Mouse (Mus musculus): ENCODE measurements around the gene Trpm8. TPM values are rescaled to one million over a fixed set of nuclear protein-coding genes. Genes with fewer than 3 reads are reported as not detected.

The Trpm8 gene
- total and polyA plus RNA-seq, 2 experiments from 2014 or later: not detected

- Histone ChIP-seq H3K4me3 (ENCODE audit: low read depth, low read length) (no peak overlapping the region), H3K27me3 (ENCODE audit: control insufficient read depth, insufficient read depth, low read length) (no peaks in the 10 kb centered on the region), H3K9me3 (replicated peaks; ENCODE audit: control insufficient read depth, low read length) (no peaks in the 10 kb centered on the region), H3K36me3 (replicated peaks; ENCODE audit: control insufficient read depth, insufficient read depth, low read length) (no peaks in the 10 kb centered on the region), H3K4me1 (ENCODE audit: control insufficient read depth, insufficient read depth) (no peaks in the 10 kb centered on the region), H3K4me2 (ENCODE audit: low read depth, low read length) (no peak overlapping the region), H3K27ac (ENCODE audit: low read depth) (no peak overlapping the region), H3K9ac (replicated peaks; ENCODE audit: low read depth, low read length) (no peak overlapping the region)
- no peak for TF ChIP-seq CTCF (IDR thresholded peaks at IDR 0.05; ENCODE audit: low read depth)
- TF ChIP-seq EP300 (IDR thresholded peaks at IDR 0.05; ENCODE audit: low read depth): no peak
- DNase-seq (ENCODE audit: low spot score): no peak
- ATAC-seq (ENCODE audit: insufficient read depth, low read depth): no peak
- WGBS: 68% methylated on average over 4 of the region's 4 CpGs
These were observed 156.6 kb downstream of the Trpm8 start for GRCm38 (mm10) chr1:88434057-88434456.

DNA sequence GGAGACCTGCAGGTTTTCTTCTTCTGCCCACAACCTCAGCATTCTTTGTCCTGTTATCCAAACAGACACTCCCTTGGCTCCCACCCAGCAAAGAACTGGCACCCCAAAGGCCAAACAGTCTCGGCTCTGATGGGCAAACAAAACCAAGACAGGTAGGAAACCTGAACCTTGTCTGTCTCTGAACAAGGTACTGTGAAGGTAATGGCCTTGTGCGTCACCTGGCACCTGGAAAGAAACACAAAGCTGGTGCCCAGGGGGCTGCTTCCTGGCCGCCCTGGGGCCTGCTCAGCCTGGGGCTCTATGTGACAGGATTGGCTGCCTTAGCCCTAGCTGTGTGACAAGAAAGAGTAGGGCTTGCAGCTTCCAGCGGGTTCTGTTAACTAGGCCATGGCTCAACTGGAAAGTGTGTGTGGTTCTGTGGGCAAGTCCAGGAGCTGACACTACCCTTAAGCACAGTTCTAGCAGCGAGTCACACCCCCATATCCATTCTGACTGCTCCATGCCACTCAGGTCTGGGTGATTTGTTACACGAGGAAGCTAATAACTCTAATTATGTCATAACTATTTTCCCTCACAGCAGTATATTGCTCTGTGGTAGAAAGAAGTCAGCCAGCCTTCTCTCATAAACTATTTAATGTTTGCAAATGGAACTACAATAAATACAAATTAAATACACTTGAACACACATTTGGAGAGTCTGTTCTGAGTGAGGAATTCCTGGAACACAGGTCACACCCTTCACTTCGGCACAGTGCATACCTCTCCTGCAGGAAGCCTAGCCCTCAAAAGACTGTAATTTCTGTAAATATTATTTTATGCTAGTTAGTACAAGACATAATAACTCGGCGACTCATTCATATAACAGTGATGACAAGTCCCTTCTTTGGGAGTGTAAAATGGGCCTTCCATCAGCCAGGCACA is 160.0 kb downstream of the Trpm8 start:
- no peaks in the 10 kb centered on the region for H3K9me3 ChIP-seq (replicated peaks; ENCODE audit: control insufficient read depth, low read length)
- no peak overlapping the region for H3K4me3 ChIP-seq (ENCODE audit: low read depth, low read length)
- 68% methylated on average over 9 of the region's 9 CpGs for WGBS
- no peaks in the 10 kb centered on the region for H3K27me3 ChIP-seq (ENCODE audit: control insufficient read depth, insufficient read depth, low read length)
- no peaks in the 10 kb centered on the region for H3K4me1 ChIP-seq (ENCODE audit: control insufficient read depth, insufficient read depth)
- no peaks in the 10 kb centered on the region for H3K36me3 ChIP-seq (replicated peaks; ENCODE audit: control insufficient read depth, insufficient read depth, low read length)
- no peak for ATAC-seq (ENCODE audit: insufficient read depth, low read depth)
- TF ChIP-seq EP300 (IDR thresholded peaks at IDR 0.05; ENCODE audit: low read depth) (no peak), CTCF (IDR thresholded peaks at IDR 0.05; ENCODE audit: low read depth) (no peak)
- no peak overlapping the region for H3K27ac ChIP-seq (ENCODE audit: low read depth)
- DNase-seq (ENCODE audit: low spot score): no peak
- no peak overlapping the region for H3K4me2 ChIP-seq (ENCODE audit: low read depth, low read length)
- no peak overlapping the region for H3K9ac ChIP-seq (replicated peaks; ENCODE audit: low read depth, low read length)

Other genes with a start within 250 kb of the Trpm8 start
- not detected in 2 replicates for gene Ugt1a10, start 222.3 kb upstream of the Trpm8 start, total RNA-seq (2014; rRNA removed; ENCODE audit: low replicate concordance)
- not detected in 2 replicates for gene Ugt1a10, start 222.3 kb upstream of the Trpm8 start, polyA plus RNA-seq (2015; fragmentation: Nextera tagmentation; extraction: Ambion mirVana)
- not detected in 2 replicates for gene Ugt1a9, start 206.9 kb upstream of the Trpm8 start, total RNA-seq (2014; rRNA removed; ENCODE audit: low replicate concordance)
- gene Ugt1a9, start 206.9 kb upstream of the Trpm8 start, polyA plus RNA-seq (2015; fragmentation: Nextera tagmentation; extraction: Ambion mirVana): not detected in 2 replicates
- not detected in 2 replicates for gene Ugt1a8, start 189.8 kb upstream of the Trpm8 start, total RNA-seq (2014; rRNA removed; ENCODE audit: low replicate concordance)
- not detected in 2 replicates for gene Ugt1a8, start 189.8 kb upstream of the Trpm8 start, polyA plus RNA-seq (2015; fragmentation: Nextera tagmentation; extraction: Ambion mirVana)
- gene Ugt1a7c, start 182.6 kb upstream of the Trpm8 start, total RNA-seq (2014; rRNA removed; ENCODE audit: low replicate concordance): 0.73 and 0.99 TPM in 2 replicates
- gene Ugt1a7c, start 182.6 kb upstream of the Trpm8 start, polyA plus RNA-seq (2015; fragmentation: Nextera tagmentation; extraction: Ambion mirVana): 1.8 and 1.9 TPM in 2 replicates
- gene Ugt1a6b, start 174.4 kb upstream of the Trpm8 start, total RNA-seq (2014; rRNA removed; ENCODE audit: low replicate concordance): 0.19 and 0.27 TPM in 2 replicates
- 0.14 TPM in 1 of 2 replicates, not detected in the other for gene Ugt1a6b, start 174.4 kb upstream of the Trpm8 start, polyA plus RNA-seq (2015; fragmentation: Nextera tagmentation; extraction: Ambion mirVana)
- 1.9 and 2.2 TPM in 2 replicates for gene Ugt1a6a, start 142.9 kb upstream of the Trpm8 start, total RNA-seq (2014; rRNA removed; ENCODE audit: low replicate concordance)
- gene Ugt1a6a, start 142.9 kb upstream of the Trpm8 start, polyA plus RNA-seq (2015; fragmentation: Nextera tagmentation; extraction: Ambion mirVana): 0.66 and 1.0 TPM in 2 replicates
- gene Ugt1a5, start 111.6 kb upstream of the Trpm8 start, total RNA-seq (2014; rRNA removed; ENCODE audit: low replicate concordance): not detected in 2 replicates
- not detected in 2 replicates for gene Ugt1a5, start 111.6 kb upstream of the Trpm8 start, polyA plus RNA-seq (2015; fragmentation: Nextera tagmentation; extraction: Ambion mirVana)
- not detected in 2 replicates for gene Ugt1a2, start 77.1 kb upstream of the Trpm8 start, total RNA-seq (2014; rRNA removed; ENCODE audit: low replicate concordance)
- not detected in 2 replicates for gene Ugt1a2, start 77.1 kb upstream of the Trpm8 start, polyA plus RNA-seq (2015; fragmentation: Nextera tagmentation; extraction: Ambion mirVana)
- gene Dnajb3, start 71.9 kb upstream of the Trpm8 start, total RNA-seq (2014; rRNA removed; ENCODE audit: low replicate concordance): 0.46 and 3.8 TPM in 2 replicates
- 2.7 and 3.2 TPM in 2 replicates for gene Dnajb3, start 71.9 kb upstream of the Trpm8 start, polyA plus RNA-seq (2015; fragmentation: Nextera tagmentation; extraction: Ambion mirVana)
- not detected in 2 replicates for gene Ugt1a1, start 65.7 kb upstream of the Trpm8 start, total RNA-seq (2014; rRNA removed; ENCODE audit: low replicate concordance)
- 0.07 TPM in 1 of 2 replicates, not detected in the other for gene Ugt1a1, start 65.7 kb upstream of the Trpm8 start, polyA plus RNA-seq (2015; fragmentation: Nextera tagmentation; extraction: Ambion mirVana)
- not detected in 2 replicates for gene Mroh2a, start 50.7 kb upstream of the Trpm8 start, total RNA-seq (2014; rRNA removed; ENCODE audit: low replicate concordance)
- gene Mroh2a, start 50.7 kb upstream of the Trpm8 start, polyA plus RNA-seq (2015; fragmentation: Nextera tagmentation; extraction: Ambion mirVana): 0.08 and 0.23 TPM in 2 replicates
- gene Hjurp, start within 50 bp of the Trpm8 start, total RNA-seq (2014; rRNA removed; ENCODE audit: low replicate concordance): 95.2 and 97.3 TPM in 2 replicates
- gene Hjurp, start within 50 bp of the Trpm8 start, polyA plus RNA-seq (2015; fragmentation: Nextera tagmentation; extraction: Ambion mirVana): 28.0 and 29.3 TPM in 2 replicates
- 0.50 TPM in 1 of 2 replicates, not detected in the other for gene Spp2, start 129.3 kb downstream of the Trpm8 start, total RNA-seq (2014; rRNA removed; ENCODE audit: low replicate concordance)
- gene Spp2, start 129.3 kb downstream of the Trpm8 start, polyA plus RNA-seq (2015; fragmentation: Nextera tagmentation; extraction: Ambion mirVana): 0.16 TPM in 1 of 2 replicates, not detected in the other
- 2.2 TPM in 1 of 2 replicates, not detected in the other for gene Glrp1, start 232.4 kb downstream of the Trpm8 start, total RNA-seq (2014; rRNA removed; ENCODE audit: low replicate concordance)
- 0.26 and 0.41 TPM in 2 replicates for gene Glrp1, start 232.4 kb downstream of the Trpm8 start, polyA plus RNA-seq (2015; fragmentation: Nextera tagmentation; extraction: Ambion mirVana)

Measured in heart, postnatal 0 days (tissue).